Mouse (Mus musculus) embryonic fibroblast, embryonic 13.5 days (primary cell): ENCODE measurements around the gene Dnali1. TPM values are rescaled to one million over a fixed set of nuclear protein-coding genes. Genes with fewer than 3 reads are reported as not detected.

Experiments
- H3K27ac ChIP-seq: 2 replicates; pipeline ENCODE4 v1.5.1; 2012; ENCODE audit warnings: low read length, control low read depth, inconsistent platforms; ENCODE audit not compliant: insufficient read depth
- H3K4me1 ChIP-seq: 2 replicates; pipeline ENCODE4 v1.6.1; 2011; ENCODE audit warnings: low read length; ENCODE audit not compliant: control insufficient read depth, insufficient read depth
- H3K4me3 ChIP-seq: 2 replicates; pipeline ENCODE4 v1.5.1; 2011; ENCODE audit warnings: mild to moderate bottlenecking, control low read depth, low read length; ENCODE audit not compliant: insufficient read depth
- CTCF ChIP-seq: IDR thresholded peaks from 2 replicates; pipeline ENCODE4 v1.5.1; 2011; ENCODE audit warnings: mild to moderate bottlenecking, control low read depth, low read length, moderate library complexity, borderline replicate concordance; ENCODE audit not compliant: insufficient read depth
- POLR2A ChIP-seq: IDR thresholded peaks from 2 replicates; pipeline ENCODE4 v1.6.1; 2011; ENCODE audit warnings: low read depth, mild to moderate bottlenecking, control low read depth, low read length, moderate library complexity
- polyA plus RNA-seq: library from polyadenylated mRNA; stranded (reverse); fragments of >200 nt; gene quantifications from 2 replicates; pipeline ENCODE4 v1.2.4, GENCODE M21; 2011; ENCODE audit warnings: low read depth; ENCODE audit not compliant: missing spikeins, insufficient read length

The Dnali1 gene
- not detected in 2 replicates for polyA plus RNA-seq

DNA sequence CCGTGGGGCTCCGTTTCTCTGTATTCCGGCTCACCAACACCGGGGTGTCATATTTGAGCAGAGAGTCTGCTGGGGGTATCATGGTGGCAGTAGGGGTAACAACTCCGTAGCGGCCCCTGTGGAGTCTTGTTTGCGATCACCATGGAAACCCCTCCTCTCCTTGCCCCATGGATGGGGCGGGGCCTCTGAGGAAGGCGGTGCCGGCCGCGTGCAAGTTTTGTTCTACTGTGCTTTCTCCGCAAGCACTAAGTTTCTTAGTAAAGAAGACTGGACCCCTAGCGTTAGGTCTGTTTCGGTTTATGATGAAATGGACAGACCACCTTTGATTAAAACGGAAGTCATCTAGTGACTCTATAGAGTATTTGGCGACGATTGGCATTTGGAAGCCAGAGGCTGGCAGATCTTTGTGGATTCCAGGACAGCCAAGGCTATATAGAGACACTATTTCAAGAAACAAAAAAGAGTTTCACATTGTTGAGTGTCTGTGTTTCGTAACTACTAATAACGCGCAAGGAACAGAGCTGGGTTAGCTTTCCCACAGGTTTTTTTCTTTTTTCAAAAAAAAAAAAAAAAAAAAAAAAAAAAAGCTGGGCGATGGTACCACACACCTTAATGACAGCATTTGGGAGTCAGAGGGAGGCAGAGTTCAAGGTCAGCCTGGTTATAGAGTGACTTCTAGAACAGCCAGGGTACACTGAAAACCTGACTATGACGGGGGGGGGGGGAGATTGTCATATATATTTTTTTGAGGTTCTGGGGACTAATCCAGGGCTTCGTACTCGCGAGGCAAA lies at the start of gene Dnali1:
Gene Dnali1, minus strand, starts transcription at position 187 of the 791 bp plus-strand sequence.
- TF ChIP-seq POLR2A (peak; percentile 47; the same call in 1 of the 2 replicates), CTCF (no peak)
- Histone ChIP-seq H3K4me3 (peak within 1 kb of the TSS; percentile 62), H3K4me1 (0 out of 2 replicates have a peak, but pooled peaks cover 6% of the 10 kb centered on the region), H3K27ac (no peak within 1 kb of the TSS)

DNA sequence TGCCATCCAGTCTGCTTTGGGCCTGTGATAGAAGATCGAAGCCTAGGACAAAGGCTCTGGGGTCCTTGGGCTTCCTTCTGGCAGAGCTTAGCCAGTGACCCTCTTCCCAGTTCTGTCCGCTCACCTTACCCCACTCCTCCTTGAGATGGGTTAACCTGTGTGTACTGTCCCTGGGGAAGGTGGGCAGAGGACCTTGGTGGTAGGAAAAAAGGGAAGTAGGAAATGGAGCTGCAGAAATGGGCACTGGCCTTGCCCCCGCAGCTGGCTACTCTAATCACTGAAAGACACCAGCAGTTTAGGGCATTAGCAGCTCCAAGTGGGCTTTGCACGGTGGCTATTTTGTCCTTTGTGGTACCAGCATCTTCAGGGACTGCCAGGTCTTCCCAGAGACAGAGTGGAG lies 49.6 kb upstream of the Dnali1 start:
- H3K4me3 ChIP-seq = no peak overlapping the region
- 0 out of 2 replicates have a peak, but pooled peaks have one; percentile 4 for TF ChIP-seq POLR2A
- no peak for TF ChIP-seq CTCF
- peak overlapping the region; percentile 89 for H3K27ac ChIP-seq
- H3K4me1 ChIP-seq = peaks cover 16% of the 10 kb centered on the region

DNA sequence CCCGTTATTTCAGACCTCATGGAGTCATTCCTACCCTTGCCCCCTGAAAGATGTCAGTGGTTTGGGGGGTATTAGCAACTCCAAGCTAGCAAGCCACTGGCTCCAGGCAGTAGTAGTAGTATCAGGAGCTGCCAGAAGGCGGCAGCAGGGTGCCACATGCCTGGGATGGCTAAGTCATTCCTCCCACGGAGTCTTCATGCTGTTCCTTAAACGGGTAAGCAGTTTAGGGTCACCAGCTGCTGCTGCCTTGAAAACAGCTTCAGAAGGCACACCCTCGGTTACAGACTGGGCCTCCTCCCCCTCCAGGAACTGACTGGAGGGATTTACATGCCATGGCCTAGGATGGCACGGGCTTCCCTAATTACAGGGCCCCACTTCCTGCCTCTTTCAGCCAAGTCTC lies 49.1 kb upstream of the Dnali1 start:
- peak overlapping the region; percentile 89 for H3K27ac ChIP-seq
- peaks cover 16% of the 10 kb centered on the region for H3K4me1 ChIP-seq
- TF ChIP-seq POLR2A = peak; percentile 12; the same call in 1 of the 2 replicates
- TF ChIP-seq CTCF = peak; percentile 72
- H3K4me3 ChIP-seq = no peak overlapping the region

DNA sequence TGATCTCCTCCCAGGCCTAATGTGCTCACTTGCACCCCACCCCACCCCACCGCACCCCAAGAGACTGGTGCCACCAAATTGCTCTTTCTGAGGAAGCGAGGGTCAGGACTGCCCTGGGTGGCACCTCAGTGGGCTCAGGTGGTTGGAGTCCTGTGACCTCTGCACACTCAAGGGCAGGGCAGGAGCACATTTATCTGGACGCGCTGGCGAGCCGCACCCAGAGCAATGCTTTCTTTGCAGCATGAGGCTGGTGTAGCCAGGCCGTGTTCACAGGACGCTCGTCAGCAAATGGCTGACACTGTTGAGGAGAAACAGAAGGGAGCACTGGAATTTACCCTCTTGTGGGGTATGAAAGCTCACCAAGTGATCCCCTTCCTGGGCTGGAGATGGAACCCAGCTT lies 39.9 kb upstream of the Dnali1 start:
- TF ChIP-seq CTCF (no peak), POLR2A (no peak)
- Histone ChIP-seq H3K27ac (no peak overlapping the region), H3K4me1 (peaks cover 6% of the 10 kb centered on the region; the same call in 1 of the 2 replicates), H3K4me3 (no peak overlapping the region)

DNA sequence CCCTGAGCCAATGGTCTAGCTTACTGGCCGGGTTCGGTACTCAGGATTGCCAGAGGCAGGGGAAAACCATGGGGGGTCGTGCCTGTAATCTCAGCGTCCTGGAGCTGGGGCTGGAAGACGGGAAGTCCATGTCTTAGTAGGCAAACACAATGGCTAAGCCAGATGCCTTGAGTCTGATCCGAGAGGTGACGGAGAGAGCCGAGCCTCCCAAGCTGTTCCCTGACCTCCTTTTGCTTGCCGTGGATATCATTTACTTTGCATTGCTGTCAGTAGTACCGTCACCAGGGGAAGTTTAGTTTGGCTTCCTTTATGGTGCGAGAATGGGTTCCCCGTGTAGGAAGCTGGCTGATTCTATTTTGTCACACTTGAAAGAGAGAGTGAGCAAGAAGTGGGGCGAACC lies 35.8 kb upstream of the Dnali1 start:
- TF ChIP-seq POLR2A = no peak
- Histone ChIP-seq H3K4me1 (peaks cover 5% of the 10 kb centered on the region), H3K27ac (no peak overlapping the region)

DNA sequence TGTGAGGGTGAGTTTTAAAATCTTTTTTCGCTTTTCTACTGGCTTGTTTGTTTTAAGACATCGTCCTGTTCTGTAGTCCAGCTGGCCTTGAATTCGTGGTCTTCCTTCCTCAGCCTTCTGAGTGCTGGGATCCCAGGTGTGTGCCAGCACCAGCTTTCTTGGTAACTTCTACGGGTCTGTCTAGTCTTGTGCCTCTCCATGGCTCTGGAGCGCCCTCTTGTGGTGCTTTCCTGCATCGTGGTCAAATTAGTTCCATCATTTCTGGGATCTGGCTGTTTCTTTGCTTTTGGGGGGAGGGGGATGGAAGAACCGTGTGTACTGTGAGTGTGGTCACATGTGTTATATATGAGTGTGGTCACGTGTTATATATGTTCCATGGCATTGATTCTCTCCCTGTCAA lies 34.0 kb upstream of the Dnali1 start:
- peaks cover 11% of the 10 kb centered on the region for H3K4me1 ChIP-seq
- no peak overlapping the region for H3K4me3 ChIP-seq
- no peak overlapping the region for H3K27ac ChIP-seq
- TF ChIP-seq POLR2A (no peak), CTCF (peak; percentile 75)

More for the DNA sequence above, 35.8 kb upstream of the Dnali1 start:
- no peak overlapping the region for H3K4me3 ChIP-seq

DNA sequence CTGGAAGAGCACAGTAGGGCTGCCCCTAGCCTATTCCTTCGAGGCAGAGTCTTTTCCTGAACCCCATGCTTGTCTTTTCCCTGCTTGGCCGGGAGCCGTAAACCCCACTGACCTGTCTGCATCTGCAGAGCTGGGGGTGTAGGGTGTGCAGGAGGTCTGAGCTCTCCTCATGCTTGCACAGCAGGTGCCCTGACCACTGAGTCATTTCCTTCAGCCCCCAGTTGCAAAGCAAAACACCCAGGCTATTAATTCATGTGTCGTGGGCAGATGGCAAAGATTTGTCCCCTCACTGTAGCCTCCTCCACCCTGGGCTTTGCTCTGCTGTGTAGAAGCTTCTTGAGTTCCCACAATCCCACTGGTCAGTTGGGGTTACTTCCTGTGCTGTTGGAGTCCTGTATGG lies 31.9 kb upstream of the Dnali1 start:
- no peak for TF ChIP-seq POLR2A
- TF ChIP-seq CTCF = no peak
- Histone ChIP-seq H3K4me1 (peaks cover 11% of the 10 kb centered on the region), H3K27ac (no peak overlapping the region), H3K4me3 (no peak overlapping the region)

DNA sequence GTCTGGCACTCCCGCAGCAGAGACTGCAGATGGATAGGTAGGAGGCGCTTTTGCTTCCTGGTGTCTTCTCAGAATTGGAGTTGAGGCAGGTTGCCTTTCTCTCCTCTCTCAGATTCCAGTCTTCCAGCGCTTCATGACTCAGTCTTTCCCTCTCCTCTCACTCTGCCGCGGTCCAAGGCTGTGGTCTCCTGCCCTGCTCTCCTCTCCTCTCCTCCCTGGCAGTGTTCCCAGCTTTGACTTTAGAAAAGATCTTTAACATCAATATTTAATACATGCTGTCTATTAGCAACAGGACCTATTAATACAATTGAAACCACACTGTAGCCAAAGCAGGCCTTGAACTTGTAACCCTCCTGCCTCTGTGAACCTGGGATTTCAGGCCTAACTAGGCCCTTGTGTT lies 30.6 kb upstream of the Dnali1 start:
- Histone ChIP-seq H3K27ac (peak overlapping the region; percentile 38), H3K4me3 (no peak overlapping the region), H3K4me1 (peaks cover 11% of the 10 kb centered on the region)
- TF ChIP-seq POLR2A = no peak
- no peak for TF ChIP-seq CTCF

DNA sequence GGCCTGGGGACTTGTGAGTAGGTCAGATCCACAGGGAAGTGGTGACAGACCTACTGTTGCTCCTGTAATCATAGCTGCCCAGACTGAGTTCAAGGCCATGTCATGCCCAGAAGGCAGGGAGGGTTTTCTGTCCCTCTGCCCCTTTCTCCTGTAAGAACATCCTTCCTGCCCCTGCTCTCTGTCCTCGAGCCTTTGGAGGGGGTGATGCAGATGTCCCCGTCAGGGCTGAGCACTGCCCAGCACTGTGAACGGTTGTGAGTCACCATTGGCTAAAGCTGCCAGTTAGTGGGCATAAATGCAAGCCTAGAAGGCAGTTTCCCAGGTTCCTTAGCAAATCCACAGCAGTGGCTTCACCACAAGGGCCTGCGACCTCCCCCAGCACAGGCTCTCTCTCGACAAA lies 27.5 kb upstream of the Dnali1 start:
- no peak overlapping the region for H3K4me3 ChIP-seq
- TF ChIP-seq POLR2A (no peak), CTCF (no peak)
- H3K27ac ChIP-seq = no peak overlapping the region
- peaks cover 11% of the 10 kb centered on the region for H3K4me1 ChIP-seq

DNA sequence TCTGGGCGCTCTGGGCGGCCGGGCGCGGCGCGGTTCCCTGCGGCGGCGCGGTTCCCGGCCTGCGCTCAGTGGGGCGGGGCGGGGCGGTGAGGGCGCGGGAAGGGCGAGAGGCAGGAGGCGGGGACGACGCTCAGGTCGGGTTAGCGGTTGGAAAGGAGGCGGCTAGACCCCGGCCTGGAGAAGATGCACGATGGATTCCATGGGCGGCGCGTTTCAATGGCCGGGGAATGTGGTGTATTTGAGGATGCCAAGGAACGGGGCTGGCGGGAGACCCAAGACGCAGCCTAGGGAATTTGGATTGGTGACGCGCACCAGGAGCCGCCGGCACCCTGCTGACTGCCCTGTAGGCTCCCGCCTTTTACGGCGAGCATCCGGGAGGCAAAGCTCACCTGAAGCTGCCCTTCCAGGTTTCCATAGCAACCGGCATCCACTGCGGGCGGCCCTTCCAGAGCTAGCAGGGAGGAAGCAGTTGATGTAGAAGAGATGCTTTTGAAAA lies 19.9 kb upstream of the Dnali1 start:
- peak overlapping the region; percentile 84 for H3K27ac ChIP-seq
- no peaks in the 10 kb centered on the region for H3K4me1 ChIP-seq
- H3K4me3 ChIP-seq = peak overlapping the region; percentile 58
- TF ChIP-seq POLR2A = no peak
- TF ChIP-seq CTCF = no peak
